Mouse (Mus musculus): Measurements from ENCODE around the gene Dnaja4.

DNA sequence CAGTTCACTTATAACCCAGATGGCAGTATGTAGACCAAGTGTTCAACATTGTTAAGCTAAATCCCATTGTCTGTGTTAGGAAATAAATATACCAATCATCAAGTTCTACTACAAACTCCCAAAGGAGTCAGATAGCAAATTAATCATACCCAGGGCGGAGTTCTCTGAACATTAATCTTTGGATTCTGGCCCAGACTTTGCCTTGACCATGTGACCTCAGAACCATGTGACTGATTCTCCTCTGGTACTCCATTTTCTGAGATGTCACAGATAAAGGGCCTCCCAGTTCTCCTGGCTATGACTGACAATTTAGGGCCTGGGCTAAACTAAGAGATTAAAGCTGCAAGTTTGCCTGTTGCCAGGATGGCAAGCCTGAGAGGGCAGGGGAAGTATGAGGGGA, 49.3 kb upstream of the Dnaja4 start:
- TF ChIP-seq POLR2A (IDR thresholded peaks at IDR 0.05; ENCODE audit: control insufficient read depth, low read depth, low read length): no peak
- no peak for TF ChIP-seq CTCF (IDR thresholded peaks at IDR 0.05; ENCODE audit: control insufficient read depth, insufficient read depth, insufficient replicate concordance, low read depth, low read length)
